34 mouse cellular contexts compared by ENCODE assay signal in genomic region chr16:56949085-56949484, GRCm38 (mm10). TPM values are rescaled to one million over a fixed set of nuclear protein-coding genes. Genes with fewer than 3 reads are reported as not detected.
"Had no signal": no experiment of that assay in that cellular context is flagged by ENCODE, and none has a peak within 500 bp of the region (broad histone marks: within the 10 kb centered on the region; RNA-seq: fewer than 3 reads in every experiment).

No protein-coding gene starts in this region.

- H3K4me2 ChIP-seq: embryonic facial prominence, embryonic 12.5 days; embryonic facial prominence, embryonic 13.5 days; embryonic facial prominence, embryonic 15.5 days; forebrain, embryonic 12.5 days; forebrain, embryonic 13.5 days; forebrain, embryonic 15.5 days had no signal

- H3K27me3 ChIP-seq: embryonic facial prominence, embryonic 12.5 days; embryonic facial prominence, embryonic 13.5 days; embryonic facial prominence, embryonic 15.5 days; forebrain, embryonic 12.5 days; forebrain, embryonic 13.5 days; forebrain, embryonic 15.5 days had no signal

- H3K9ac ChIP-seq: embryonic facial prominence, embryonic 12.5 days; embryonic facial prominence, embryonic 13.5 days; embryonic facial prominence, embryonic 15.5 days; forebrain, embryonic 12.5 days; forebrain, embryonic 13.5 days; forebrain, embryonic 15.5 days; forebrain, postnatal 0 days had no signal

- DNase-seq: cerebellum, adult 9-11 months; cerebellum, postnatal 10 days; cerebellum, postnatal 14 days; cerebellum, postnatal 25 days; cerebellum, postnatal 36 days; embryo, embryonic 11 days; forebrain, postnatal 0 days; gastrocnemius, adult 2 months; gastrocnemius, postnatal 10 days; gastrocnemius, postnatal 14 days; gastrocnemius, postnatal 25 days; gastrocnemius, postnatal 36 days; heart, adult 11 months; heart, adult 18-20 months; heart, adult 2 months had no signal

- H3K9me3 ChIP-seq: embryonic facial prominence, embryonic 10.5 days; embryonic facial prominence, embryonic 12.5 days; embryonic facial prominence, embryonic 13.5 days; embryonic facial prominence, embryonic 15.5 days; forebrain, embryonic 12.5 days; forebrain, embryonic 13.5 days; forebrain, embryonic 15.5 days; heart, embryonic 10.5 days had no signal

- H3K4me1 ChIP-seq: embryonic facial prominence, embryonic 10.5 days; embryonic facial prominence, embryonic 12.5 days; embryonic facial prominence, embryonic 13.5 days; embryonic facial prominence, embryonic 15.5 days; forebrain, embryonic 12.5 days; forebrain, embryonic 13.5 days; forebrain, embryonic 15.5 days; heart, embryonic 10.5 days had no signal

- H3K27ac ChIP-seq: embryonic facial prominence, embryonic 10.5 days; embryonic facial prominence, embryonic 12.5 days; embryonic facial prominence, embryonic 13.5 days; embryonic facial prominence, embryonic 15.5 days; forebrain, embryonic 12.5 days; forebrain, embryonic 13.5 days; forebrain, embryonic 15.5 days; gastrocnemius, adult 2 months; heart, adult 2 months; heart, embryonic 10.5 days had no signal

- H3K36me3 ChIP-seq: embryonic facial prominence, embryonic 10.5 days; embryonic facial prominence, embryonic 12.5 days; embryonic facial prominence, embryonic 13.5 days; embryonic facial prominence, embryonic 15.5 days; forebrain, embryonic 12.5 days; forebrain, embryonic 15.5 days; heart, embryonic 10.5 days had no signal

- H3K4me3 ChIP-seq: embryonic facial prominence, embryonic 10.5 days; embryonic facial prominence, embryonic 12.5 days; embryonic facial prominence, embryonic 13.5 days; embryonic facial prominence, embryonic 15.5 days; erythroblast, embryonic 14.5 days; forebrain, embryonic 12.5 days; forebrain, embryonic 13.5 days; forebrain, embryonic 15.5 days; gastrocnemius, adult 2 months; heart, adult 2 months; heart, embryonic 10.5 days had no signal

RNA-seq across cellular contexts. Expression of gene Lnp1, which starts 21.2 kb away (rescaled TPM):
- total RNA-seq: common myeloid progenitor, adult 5-6 weeks; gastrocnemius, adult 18-20 months; gastrocnemius, adult 2 months; gastrocnemius, adult 8-10 months; gastrocnemius, postnatal 10 days; gastrocnemius, postnatal 14 days; gastrocnemius, postnatal 25 days; gastrocnemius, postnatal 36 days; gastrocnemius, postnatal 4 days; granulocyte monocyte progenitor cell, adult 5-6 weeks; heart, adult 18-20 months; heart, adult 2 months; heart, adult 8-10 months had no signal
- polyA plus RNA-seq: embryonic facial prominence, embryonic 10.5 days; embryonic facial prominence, embryonic 11.5 days; embryonic facial prominence, embryonic 12.5 days; embryonic facial prominence, embryonic 13.5 days; erythroblast, embryonic 14.5 days; forebrain, embryonic 11.5 days; forebrain, embryonic 12.5 days; forebrain, embryonic 13.5 days; forebrain, embryonic 14.5 days; gonadal fat pad, adult 2 months; heart, adult 2 months had no signal
